Mouse (Mus musculus) stomach, postnatal 0 days (tissue): ENCODE data around the gene Tyro3.

Experiments
- CTCF ChIP-seq: IDR thresholded peaks from 2 replicates; pipeline ENCODE4 v1.5.1; 2016; ENCODE audit warnings: antibody characterized with exemption, low read depth, mild to moderate bottlenecking, moderate library complexity
- EP300 ChIP-seq: optimal IDR thresholded peaks from 2 replicates; pipeline ENCODE3; 2016; ENCODE audit warnings: antibody characterized with exemption

- TF ChIP-seq CTCF (no peak), EP300 (no peak)
Measured at GRCm38 (mm10) chr2:119857341-119857740, 59.8 kb downstream of the Tyro3 start.
